Mouse (Mus musculus) embryonic facial prominence, embryonic 15.5 days (tissue): ENCODE data around the gene Slc35a5. TPM values are rescaled to one million over a fixed set of nuclear protein-coding genes. Genes with fewer than 3 reads are reported as not detected.

Experiments
- ATAC-seq: fragments of 200-750 bp; cut with Nextera tagmentation; 2 replicates; pipeline ENCODE4 v1.8.0; 2017; ENCODE audit warnings: low read depth, moderate TSS enrichment; ENCODE audit not compliant: insufficient number of reproducible peaks, low FRiP score, low TSS enrichment
- H3K27ac ChIP-seq: fragments of 300-500 bp; sonication (generic); replicated peaks from 2 replicates; pipeline ENCODE4 v1.5.1; 2015; ENCODE audit warnings: mild to moderate bottlenecking, inconsistent platforms
- H3K27me3 ChIP-seq: fragments of 300-500 bp; sonication (generic); 2 replicates; pipeline ENCODE4 v1.6.1; 2015; ENCODE audit warnings: inconsistent platforms
- H3K36me3 ChIP-seq: fragments of 300-500 bp; sonication (generic); 2 replicates; pipeline ENCODE4 v1.6.1; 2015; ENCODE audit warnings: mild to moderate bottlenecking, inconsistent platforms
- H3K4me1 ChIP-seq: fragments of 300-500 bp; sonication (generic); 2 replicates; pipeline ENCODE4 v1.6.1; 2015; ENCODE audit warnings: inconsistent platforms
- H3K4me2 ChIP-seq: fragments of 300-500 bp; sonication (generic); replicated peaks from 2 replicates; pipeline ENCODE4 v1.6.1; 2015; ENCODE audit warnings: mild to moderate bottlenecking, inconsistent platforms
- H3K4me3 ChIP-seq: fragments of 300-500 bp; sonication (generic); replicated peaks from 2 replicates; pipeline ENCODE4 v1.5.1; 2015; ENCODE audit warnings: mild to moderate bottlenecking, inconsistent platforms
- H3K9ac ChIP-seq: fragments of 300-500 bp; sonication (generic); 2 replicates; pipeline ENCODE4 v1.6.1; 2015; ENCODE audit warnings: inconsistent platforms
- H3K9me3 ChIP-seq: fragments of 300-500 bp; sonication (generic); replicated peaks from 2 replicates; pipeline ENCODE4 v1.6.1; 2016; ENCODE audit warnings: inconsistent platforms
- WGBS: fragments of 180-500 bp; shearing (Covaris S2); methylation state at CpG from one replicate; pipeline ENCODE4 v1.1.7; 2015; 5-methylcytosine and 5-hydroxymethylcytosine counted together
- polyA plus RNA-seq: library from polyadenylated mRNA; unstranded; fragments of >200 nt; fragmentation: Nextera tagmentation; extraction: Ambion mirVana; gene quantifications from 2 replicates; pipeline ENCODE4 v1.2.1, GENCODE M21; 2015

Slc35a5 gene
- polyA plus RNA-seq, 1 experiment from 2014 or later = 16.8 TPM

DNA sequence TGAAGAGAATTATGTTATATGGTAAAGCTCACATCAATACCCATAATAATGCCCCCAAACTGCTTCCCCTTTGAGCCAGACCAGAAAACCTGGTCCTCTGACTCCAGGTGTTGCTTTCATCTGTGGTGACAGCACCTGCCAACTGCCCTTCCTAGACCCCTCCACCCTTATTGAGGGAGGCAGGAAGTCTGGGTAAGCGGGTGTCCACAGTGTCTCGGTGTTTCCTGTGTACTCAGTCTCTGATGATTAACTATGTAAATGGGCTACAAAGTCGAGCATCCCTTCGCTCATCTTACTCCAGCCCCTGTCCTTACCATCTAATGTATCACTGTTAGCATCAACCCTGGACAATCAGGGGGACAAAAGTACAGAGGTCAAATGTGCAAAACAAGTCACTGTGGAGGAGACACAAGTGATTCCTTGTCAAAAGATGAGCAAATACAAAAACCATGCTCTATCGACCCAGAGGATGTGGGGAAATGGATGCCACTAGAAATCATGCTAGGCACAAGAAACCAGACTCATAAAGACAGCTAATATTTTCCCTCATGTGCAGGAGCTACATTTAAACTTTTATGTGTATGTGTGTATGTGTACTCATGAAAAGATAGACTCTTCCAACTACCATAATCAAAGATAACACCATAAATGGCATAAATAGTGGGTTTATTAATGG, 50.2 kb downstream of the Slc35a5 start:
- no peak overlapping the region for H3K4me3 ChIP-seq
- H3K27ac ChIP-seq = no peak overlapping the region
- 0 out of 2 replicates have a peak, but pooled peaks cover 2% of the 10 kb centered on the region for H3K4me1 ChIP-seq
- H3K27me3 ChIP-seq = no peaks in the 10 kb centered on the region
- H3K9ac ChIP-seq = no peak overlapping the region
- ATAC-seq = no peak
- no peaks in the 10 kb centered on the region for H3K36me3 ChIP-seq
- H3K4me2 ChIP-seq = no peak overlapping the region
- WGBS = 71% methylated on average over 5 of the region's 5 CpGs
- no peaks in the 10 kb centered on the region for H3K9me3 ChIP-seq

DNA sequence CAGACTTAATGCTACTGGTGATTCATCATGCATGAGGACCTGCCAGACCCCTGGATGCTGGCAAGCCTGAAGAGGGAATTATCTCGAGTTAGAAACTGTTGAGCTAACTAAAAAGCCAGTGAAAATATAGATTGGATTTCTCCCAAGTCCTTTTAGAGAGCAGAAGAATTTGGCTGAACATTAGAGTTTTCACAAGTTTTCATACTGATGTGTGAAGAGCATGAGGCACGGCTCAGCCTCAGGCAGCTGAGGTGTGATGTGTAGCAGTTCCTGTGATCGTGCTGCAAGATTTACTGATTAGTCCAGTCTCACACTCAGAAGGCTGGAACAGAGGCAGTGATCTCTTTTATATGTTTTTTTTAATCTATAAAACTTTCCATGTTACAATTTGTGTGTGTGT, 53.5 kb downstream of the Slc35a5 start:
- H3K9ac ChIP-seq = no peak overlapping the region
- no peaks in the 10 kb centered on the region for H3K27me3 ChIP-seq
- 65% methylated on average over 3 of the region's 3 CpGs for WGBS
- H3K36me3 ChIP-seq = no peaks in the 10 kb centered on the region
- no peak for ATAC-seq
- no peaks in the 10 kb centered on the region for H3K9me3 ChIP-seq
- no peak overlapping the region for H3K4me2 ChIP-seq
- H3K27ac ChIP-seq = no peak overlapping the region
- no peak overlapping the region for H3K4me3 ChIP-seq
- 0 out of 2 replicates have a peak, but pooled peaks cover 2% of the 10 kb centered on the region for H3K4me1 ChIP-seq

DNA sequence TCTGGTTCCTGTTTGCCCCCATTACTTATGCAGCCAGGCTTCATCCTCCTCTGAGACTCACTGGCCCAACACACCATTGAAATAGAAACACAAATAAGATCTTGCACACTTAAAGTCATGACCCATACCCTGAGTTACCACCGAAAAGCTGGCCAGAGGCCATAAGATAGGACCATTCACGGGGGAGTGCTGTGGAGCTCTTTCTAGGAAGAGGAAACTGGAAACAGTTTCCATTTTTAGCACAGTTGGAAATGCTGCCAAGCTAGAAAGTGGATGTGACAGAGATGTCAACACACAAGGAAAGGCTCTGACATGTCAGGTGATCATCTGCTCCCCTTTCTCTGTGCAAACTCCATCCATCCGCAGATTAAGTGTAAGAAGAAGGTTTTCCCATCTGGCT, 57.6 kb downstream of the Slc35a5 start:
- WGBS = 58% methylated on average over 3 of the region's 3 CpGs
- H3K4me1 ChIP-seq = peaks cover 2% of the 10 kb centered on the region
- no peak for ATAC-seq
- no peak overlapping the region for H3K4me2 ChIP-seq
- H3K27me3 ChIP-seq = no peaks in the 10 kb centered on the region
- no peak overlapping the region for H3K4me3 ChIP-seq
- H3K36me3 ChIP-seq = no peaks in the 10 kb centered on the region
- H3K27ac ChIP-seq = no peak overlapping the region
- no peaks in the 10 kb centered on the region for H3K9me3 ChIP-seq
- no peak overlapping the region for H3K9ac ChIP-seq

DNA sequence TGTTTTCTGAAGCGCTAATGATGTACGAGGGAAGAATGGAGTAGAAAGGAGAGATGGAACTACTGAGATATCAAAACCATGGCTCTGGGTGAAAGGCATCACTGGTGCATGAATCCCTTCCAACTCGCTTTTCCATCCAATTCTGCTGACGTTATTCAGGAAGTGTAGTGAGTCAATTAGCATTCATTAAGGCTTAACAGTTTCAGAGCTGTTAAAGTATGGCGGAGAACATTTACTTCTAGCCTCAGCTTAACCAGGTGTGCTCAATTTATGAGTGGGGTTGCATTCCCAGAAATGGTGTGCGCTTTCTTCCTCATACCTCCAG, 59.7 kb downstream of the Slc35a5 start:
- 58% methylated on average over 6 of the region's 6 CpGs for WGBS
- no peak for ATAC-seq
- no peaks in the 10 kb centered on the region for H3K27me3 ChIP-seq
- H3K4me3 ChIP-seq = no peak overlapping the region
- peaks cover 10% of the 10 kb centered on the region for H3K4me1 ChIP-seq
- no peak overlapping the region for H3K9ac ChIP-seq
- no peaks in the 10 kb centered on the region for H3K9me3 ChIP-seq
- peak overlapping the region; percentile 24 for H3K4me2 ChIP-seq
- no peak overlapping the region for H3K27ac ChIP-seq
- H3K36me3 ChIP-seq = no peaks in the 10 kb centered on the region

DNA sequence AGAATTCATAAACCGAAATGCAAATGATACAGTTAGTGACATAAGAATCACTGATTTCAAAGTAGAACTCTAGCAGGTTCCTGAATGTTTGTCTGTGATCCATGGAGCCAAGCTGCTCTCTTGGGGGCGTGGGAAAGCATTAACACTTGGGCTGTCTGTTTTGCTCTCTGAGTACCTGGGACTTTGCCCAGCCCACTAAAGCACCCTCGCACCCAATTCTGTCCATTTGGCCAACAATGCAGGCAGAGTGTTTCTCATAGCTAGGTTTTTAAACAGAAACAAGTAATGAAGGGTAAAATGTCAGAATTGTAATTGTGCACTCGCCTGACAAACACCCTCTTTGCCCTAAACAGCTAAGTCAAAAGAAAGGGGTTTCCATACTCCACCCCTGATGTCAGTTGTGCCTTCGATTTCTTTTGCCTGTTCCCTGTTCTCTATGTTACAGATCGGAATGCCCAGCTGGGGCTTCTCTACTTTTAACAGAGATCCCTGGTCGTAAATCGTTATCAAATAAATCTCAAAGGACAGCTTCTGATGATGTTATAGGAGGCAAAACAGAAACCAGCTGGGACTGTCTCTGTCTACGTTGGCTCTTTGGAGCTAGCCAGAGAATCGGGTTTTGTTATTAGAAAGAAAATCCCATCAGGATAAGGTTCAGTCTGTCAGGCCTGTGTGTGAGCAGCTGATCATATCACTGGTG, 60.2 kb downstream of the Slc35a5 start:
- H3K27me3 ChIP-seq = no peaks in the 10 kb centered on the region
- H3K9me3 ChIP-seq = no peaks in the 10 kb centered on the region
- no peak for ATAC-seq
- H3K27ac ChIP-seq = no peak overlapping the region
- peaks cover 14% of the 10 kb centered on the region for H3K4me1 ChIP-seq
- H3K9ac ChIP-seq = no peak overlapping the region
- peak overlapping the region; percentile 7; the same call in 1 of the 2 replicates for H3K4me3 ChIP-seq
- peak overlapping the region; percentile 24 for H3K4me2 ChIP-seq
- 59% methylated on average over 10 of the region's 10 CpGs for WGBS
- no peaks in the 10 kb centered on the region for H3K36me3 ChIP-seq

DNA sequence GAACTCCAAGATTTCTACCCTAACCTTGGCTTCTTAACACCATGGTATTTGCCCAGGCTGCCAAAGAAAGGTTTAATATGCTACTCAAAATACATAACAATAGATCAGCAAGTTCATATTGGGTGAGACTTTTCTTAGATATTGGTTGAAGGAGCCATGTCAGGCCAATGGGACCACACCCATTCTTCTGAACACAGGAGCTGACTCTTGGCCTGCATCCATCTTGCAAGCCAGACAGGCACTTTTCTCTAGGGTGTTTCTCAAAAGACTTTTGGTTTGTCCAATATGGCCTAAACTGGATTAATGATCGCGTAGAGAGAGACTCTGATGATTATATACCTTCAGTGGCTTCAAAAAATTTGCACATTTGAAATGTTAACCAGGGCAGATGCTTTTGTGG, 61.0 kb downstream of the Slc35a5 start:
- Histone ChIP-seq H3K9ac (no peak overlapping the region), H3K4me3 (no peak overlapping the region), H3K27ac (no peak overlapping the region), H3K4me1 (peaks cover 21% of the 10 kb centered on the region), H3K27me3 (no peaks in the 10 kb centered on the region), H3K9me3 (no peaks in the 10 kb centered on the region), H3K36me3 (no peaks in the 10 kb centered on the region), H3K4me2 (peak overlapping the region; percentile 10; the same call in 1 of the 2 replicates)
- 89% methylated on average over 2 of the region's 2 CpGs for WGBS
- no peak for ATAC-seq

DNA sequence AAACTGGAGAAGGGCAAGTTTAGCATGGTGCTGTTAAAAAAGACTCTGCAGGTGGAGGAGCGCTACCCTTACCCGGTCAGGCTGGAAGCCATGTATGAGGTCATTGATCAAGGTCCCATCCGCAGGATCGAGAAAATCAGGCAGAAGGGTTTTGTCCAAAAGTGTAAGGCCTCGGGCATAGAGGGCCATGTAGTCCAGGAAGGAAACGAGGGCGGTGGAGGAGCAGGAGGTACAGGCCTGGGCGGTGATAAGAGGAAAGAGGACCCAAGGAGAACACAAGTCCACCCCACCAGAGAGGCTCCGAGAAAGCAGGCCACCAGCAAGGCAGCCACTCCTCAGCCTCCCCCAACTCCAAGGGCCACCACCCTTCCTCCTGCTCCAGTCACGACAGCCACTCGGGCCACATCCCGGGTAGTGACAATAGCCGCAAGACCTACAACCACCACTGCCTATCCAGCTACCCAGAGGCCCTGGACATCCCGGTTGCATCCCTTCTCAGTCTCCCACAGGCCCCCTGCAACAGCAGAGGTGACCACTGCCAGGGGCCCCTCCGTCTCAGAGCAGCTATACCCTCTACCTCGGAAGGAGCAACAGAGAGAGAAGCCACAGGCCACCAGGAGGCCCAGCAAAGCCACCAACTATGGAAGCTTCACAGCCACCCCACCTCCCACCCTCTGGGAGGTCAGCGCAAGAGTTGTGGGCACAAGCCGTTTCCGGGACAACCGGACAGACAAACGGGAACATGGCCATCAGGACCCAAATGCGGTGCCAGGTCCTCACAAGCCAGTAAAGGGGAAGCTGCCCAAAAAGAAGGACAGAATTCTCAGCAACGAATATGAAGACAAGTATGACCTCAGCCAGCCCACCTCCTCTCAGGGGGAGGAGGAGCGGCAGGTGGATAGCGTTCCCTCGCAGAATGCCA, 62.7 kb downstream of the Slc35a5 start:
- H3K9ac ChIP-seq = no peak overlapping the region
- 86% methylated on average over 26 of the region's 26 CpGs for WGBS
- H3K36me3 ChIP-seq = no peaks in the 10 kb centered on the region
- 0 out of 2 replicates have a peak overlapping the region, but pooled peaks have one; percentile 2 for H3K4me2 ChIP-seq
- ATAC-seq = no peak
- H3K4me1 ChIP-seq = peaks cover 21% of the 10 kb centered on the region
- H3K27ac ChIP-seq = no peak overlapping the region
- H3K9me3 ChIP-seq = no peaks in the 10 kb centered on the region
- no peaks in the 10 kb centered on the region for H3K27me3 ChIP-seq
- H3K4me3 ChIP-seq = no peak overlapping the region

DNA sequence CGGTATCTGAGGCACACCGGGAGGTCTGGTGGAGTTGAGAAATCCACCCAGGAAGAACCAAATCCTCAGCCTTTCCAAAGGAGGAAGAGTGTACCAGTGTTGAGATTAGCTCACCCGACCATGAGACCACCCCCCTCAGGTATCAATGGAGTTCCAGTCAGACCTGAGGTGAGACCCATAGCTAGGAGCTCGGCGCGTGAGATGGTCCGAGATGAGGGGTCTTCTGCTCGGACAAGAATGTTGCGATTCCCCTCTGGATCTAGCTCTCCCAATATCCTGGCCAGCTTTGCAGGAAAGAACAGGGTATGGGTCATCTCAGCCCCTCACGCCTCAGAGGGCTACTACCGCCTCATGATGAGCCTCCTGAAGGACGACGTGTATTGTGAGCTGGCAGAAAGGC, 63.5 kb downstream of the Slc35a5 start:
- 89% methylated on average over 13 of the region's 13 CpGs for WGBS
- Histone ChIP-seq H3K27ac (no peak overlapping the region), H3K36me3 (no peaks in the 10 kb centered on the region), H3K9me3 (no peaks in the 10 kb centered on the region), H3K9ac (no peak overlapping the region), H3K27me3 (no peaks in the 10 kb centered on the region), H3K4me3 (peak overlapping the region; percentile 44; the same call in 1 of the 2 replicates), H3K4me2 (peak overlapping the region; percentile 63; the same call in 1 of the 2 replicates), H3K4me1 (peaks cover 21% of the 10 kb centered on the region)
- ATAC-seq = no peak

DNA sequence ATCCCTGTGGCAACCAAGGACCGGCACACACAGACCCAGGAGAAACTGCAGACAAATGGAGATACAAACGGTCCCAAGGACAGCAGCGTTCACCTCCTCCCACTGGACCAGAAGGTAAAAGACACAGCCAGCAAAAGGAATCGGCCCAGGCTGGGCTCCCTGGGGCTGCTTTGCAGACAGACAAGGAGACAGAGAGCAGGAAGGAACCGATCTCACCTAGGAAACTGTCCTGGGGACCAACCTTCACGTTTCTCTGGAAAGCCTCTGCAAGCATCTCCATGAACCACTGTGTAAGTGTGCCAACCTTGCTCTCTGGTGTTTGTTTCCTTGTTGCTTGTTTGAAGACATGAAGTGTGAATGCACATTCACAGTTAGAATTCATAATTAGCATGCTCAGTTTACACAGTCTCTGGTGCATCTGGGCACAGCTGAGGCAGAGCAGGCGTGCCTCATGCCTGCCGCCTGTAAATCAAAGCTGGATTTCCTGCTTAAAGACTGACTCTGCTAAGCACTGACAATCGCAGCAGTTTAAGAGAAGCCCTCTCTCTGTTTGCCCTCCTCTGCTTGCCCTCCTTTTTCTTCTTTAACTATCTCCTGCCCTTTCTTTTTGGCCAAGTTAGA, 64.3 kb downstream of the Slc35a5 start:
- peak overlapping the region; percentile 53 for H3K9ac ChIP-seq
- peak overlapping the region; percentile 63 for H3K4me2 ChIP-seq
- ATAC-seq = no peak
- H3K4me3 ChIP-seq = peak overlapping the region; percentile 44
- H3K36me3 ChIP-seq = no peaks in the 10 kb centered on the region
- WGBS = 3% methylated on average over 9 of the region's 9 CpGs
- H3K9me3 ChIP-seq = no peaks in the 10 kb centered on the region
- H3K4me1 ChIP-seq = peaks cover 21% of the 10 kb centered on the region
- no peaks in the 10 kb centered on the region for H3K27me3 ChIP-seq
- peak overlapping the region; percentile 86 for H3K27ac ChIP-seq

DNA sequence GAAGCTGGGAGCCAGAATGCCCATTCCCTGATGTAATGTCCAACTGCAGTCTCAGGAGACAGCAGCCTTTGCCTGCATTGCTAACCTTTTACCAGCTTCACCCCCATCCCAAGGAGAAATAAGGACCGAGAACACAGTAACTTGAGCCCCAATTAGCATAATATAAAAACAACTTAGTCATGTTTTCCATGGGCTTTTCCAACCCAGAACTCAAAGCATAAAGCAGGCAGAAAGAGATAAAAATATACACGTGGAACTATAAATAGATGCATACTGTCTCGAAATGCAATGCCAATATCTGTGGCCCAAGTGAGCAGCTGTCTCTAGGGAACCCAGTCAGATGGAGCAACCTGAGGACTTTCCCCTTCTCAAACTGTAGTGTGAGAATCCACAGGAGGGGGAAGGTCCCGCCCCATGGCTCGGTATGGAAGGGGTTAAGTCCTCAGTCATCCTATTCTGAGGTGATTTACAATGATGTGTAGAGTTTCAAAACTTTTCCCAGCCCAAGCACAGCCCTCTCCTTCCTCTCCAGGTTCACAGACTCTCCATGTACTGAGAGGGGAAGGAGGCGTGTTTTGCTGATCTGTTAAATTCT, 65.3 kb downstream of the Slc35a5 start, which contains the start of gene Ccdc80:
Gene Ccdc80, plus strand, starts transcription at position 266 of the 595 bp plus-strand sequence.
- peaks cover 21% of the 10 kb centered on the region for H3K4me1 ChIP-seq
- H3K4me3 ChIP-seq = peak within 1 kb of the TSS; percentile 44
- ATAC-seq = peak; percentile 71
- peak within 1 kb of the TSS; percentile 63 for H3K4me2 ChIP-seq
- 5% methylated on average over 6 of the region's 6 CpGs for WGBS
- H3K27ac ChIP-seq = peak within 1 kb of the TSS; percentile 86
- no peaks in the 10 kb centered on the region for H3K9me3 ChIP-seq
- peak within 1 kb of the TSS; percentile 53 for H3K9ac ChIP-seq
- no peaks in the 10 kb centered on the region for H3K36me3 ChIP-seq
- H3K27me3 ChIP-seq = no peaks in the 10 kb centered on the region
